Mouse (Mus musculus): ENCODE results near the gene Dcxr. TPM values are rescaled to one million over a fixed set of nuclear protein-coding genes. Genes with fewer than 3 reads are reported as not detected.

Dcxr gene
- polyA plus RNA-seq, 2 experiments: 18.5 to 21.8 TPM

GRCm38 (mm10) chr11:120722067-120722630 is 4.9 kb downstream of the Dcxr start:
- Histone ChIP-seq H3K9ac (ENCODE audit: low read depth, low read length, severe bottlenecking) (peak overlapping the region; percentile 76), H3K4me1 (ENCODE audit: control insufficient read depth, insufficient read depth, low read length) (peaks cover 15% of the 10 kb centered on the region), H3K27me3 (ENCODE audit: control insufficient read depth, insufficient read depth, low read length) (no peaks in the 10 kb centered on the region), H3K9me3 (ENCODE audit: control insufficient read depth, low read length) (no peaks in the 10 kb centered on the region), H3K4me2 (replicated peaks; ENCODE audit: low read depth, low read length, severe bottlenecking) (peak overlapping the region; percentile 98), H3K4me3 (replicated peaks; ENCODE audit: low read length) (peak overlapping the region; percentile 71), H3K36me3 (ENCODE audit: control insufficient read depth, insufficient read depth, low read length) (peaks cover 32% of the 10 kb centered on the region), H3K27ac (replicated peaks; ENCODE audit: low read depth, low read length) (no peak overlapping the region)
- ATAC-seq (ENCODE audit: low FRiP score, low read depth) (no peak), DNase-seq (ENCODE audit: low spot score) (no peak)
- no peak for TF ChIP-seq POLR2A (IDR thresholded peaks at IDR 0.05; ENCODE audit: borderline replicate concordance, extremely low read depth, insufficient read depth, insufficient read length)
- 20% methylated on average over 21 of the region's 21 CpGs for WGBS

GRCm38 (mm10) chr11:120721124-120722066 is 5.7 kb downstream of the Dcxr start, which contains the start of gene Rac3:
Gene Rac3, plus strand, starts transcription at chr11:120721470.
- Histone ChIP-seq H3K9me3 (ENCODE audit: control insufficient read depth, low read length) (no peaks in the 10 kb centered on the region), H3K4me1 (ENCODE audit: control insufficient read depth, insufficient read depth, low read length) (peaks cover 11% of the 10 kb centered on the region), H3K4me3 (replicated peaks; ENCODE audit: low read length) (peak within 1 kb of the TSS; percentile 71), H3K4me2 (replicated peaks; ENCODE audit: low read depth, low read length, severe bottlenecking) (peak within 1 kb of the TSS; percentile 98), H3K36me3 (ENCODE audit: control insufficient read depth, insufficient read depth, low read length) (peaks cover 34% of the 10 kb centered on the region), H3K27me3 (ENCODE audit: control insufficient read depth, insufficient read depth, low read length) (no peaks in the 10 kb centered on the region), H3K27ac (replicated peaks; ENCODE audit: low read depth, low read length) (no peak within 1 kb of the TSS; the same call in 1 of the 2 replicates), H3K9ac (ENCODE audit: low read depth, low read length, severe bottlenecking) (peak within 1 kb of the TSS; percentile 76)
- 0 out of 2 replicates have a peak, but pooled peaks have one; percentile 29 for TF ChIP-seq POLR2A (IDR thresholded peaks at IDR 0.05; ENCODE audit: borderline replicate concordance, extremely low read depth, insufficient read depth, insufficient read length)
- ATAC-seq (ENCODE audit: low FRiP score, low read depth) (peak; percentile 89), DNase-seq (ENCODE audit: low spot score) (peak; percentile 66)
- 2% methylated on average over 45 of the region's 90 CpGs for whole genome bisulfite sequencing

- DNase-seq (ENCODE audit: low spot score) (peak; percentile 90), ATAC-seq (ENCODE audit: low FRiP score, low read depth) (peak; percentile 32; the same call in 1 of the 2 replicates)
- H3K9ac ChIP-seq (ENCODE audit: low read depth, low read length, severe bottlenecking): peak overlapping the region; percentile 76
- no peak for TF ChIP-seq POLR2A (IDR thresholded peaks at IDR 0.05; ENCODE audit: borderline replicate concordance, extremely low read depth, insufficient read depth, insufficient read length)
- H3K36me3 ChIP-seq (ENCODE audit: control insufficient read depth, insufficient read depth, low read length): peaks cover 39% of the 10 kb centered on the region
- H3K4me3 ChIP-seq (replicated peaks; ENCODE audit: low read length): peak overlapping the region; percentile 71
- H3K27me3 ChIP-seq (ENCODE audit: control insufficient read depth, insufficient read depth, low read length): no peaks in the 10 kb centered on the region
- WGBS: 15% methylated on average over 17 of the region's 17 CpGs
- no peaks in the 10 kb centered on the region for H3K9me3 ChIP-seq (ENCODE audit: control insufficient read depth, low read length)
- H3K4me2 ChIP-seq (replicated peaks; ENCODE audit: low read depth, low read length, severe bottlenecking): peak overlapping the region; percentile 98
- H3K27ac ChIP-seq (replicated peaks; ENCODE audit: low read depth, low read length): no peak overlapping the region; the same call in 1 of the 2 replicates
- peaks cover 11% of the 10 kb centered on the region for H3K4me1 ChIP-seq (ENCODE audit: control insufficient read depth, insufficient read depth, low read length)
These were observed 6.6 kb downstream of the Dcxr start for GRCm38 (mm10) chr11:120720450-120720849.

- TF ChIP-seq POLR2A (IDR thresholded peaks at IDR 0.05; ENCODE audit: borderline replicate concordance, extremely low read depth, insufficient read depth, insufficient read length): no peak
- no peaks in the 10 kb centered on the region for H3K27me3 ChIP-seq (ENCODE audit: control insufficient read depth, insufficient read depth, low read length)
- H3K9me3 ChIP-seq (ENCODE audit: control insufficient read depth, low read length): no peaks in the 10 kb centered on the region
- no peak overlapping the region for H3K4me3 ChIP-seq (replicated peaks; ENCODE audit: low read length)
- peaks cover 36% of the 10 kb centered on the region for H3K36me3 ChIP-seq (ENCODE audit: control insufficient read depth, insufficient read depth, low read length)
- H3K4me2 ChIP-seq (replicated peaks; ENCODE audit: low read depth, low read length, severe bottlenecking): 0 out of 2 replicates have a peak overlapping the region, but pooled peaks have one; percentile 98
- WGBS: 91% methylated on average over 13 of the region's 13 CpGs
- DNase-seq (ENCODE audit: low spot score) (no peak), ATAC-seq (ENCODE audit: low FRiP score, low read depth) (no peak)
- H3K9ac ChIP-seq (ENCODE audit: low read depth, low read length, severe bottlenecking): no peak overlapping the region
- no peak overlapping the region for H3K27ac ChIP-seq (replicated peaks; ENCODE audit: low read depth, low read length)
- H3K4me1 ChIP-seq (ENCODE audit: control insufficient read depth, insufficient read depth, low read length): peaks cover 11% of the 10 kb centered on the region
These were observed 7.2 kb downstream of the Dcxr start for GRCm38 (mm10) chr11:120719841-120720376.

GRCm38 (mm10) chr11:120719242-120719641 is 7.8 kb downstream of the Dcxr start:
- Histone ChIP-seq H3K27ac (replicated peaks; ENCODE audit: low read depth, low read length) (no peak overlapping the region), H3K4me2 (replicated peaks; ENCODE audit: low read depth, low read length, severe bottlenecking) (no peak overlapping the region), H3K27me3 (ENCODE audit: control insufficient read depth, insufficient read depth, low read length) (no peaks in the 10 kb centered on the region), H3K9me3 (ENCODE audit: control insufficient read depth, low read length) (no peaks in the 10 kb centered on the region), H3K36me3 (ENCODE audit: control insufficient read depth, insufficient read depth, low read length) (peaks cover 35% of the 10 kb centered on the region), H3K9ac (ENCODE audit: low read depth, low read length, severe bottlenecking) (no peak overlapping the region), H3K4me3 (replicated peaks; ENCODE audit: low read length) (no peak overlapping the region), H3K4me1 (ENCODE audit: control insufficient read depth, insufficient read depth, low read length) (peaks cover 16% of the 10 kb centered on the region)
- no peak for TF ChIP-seq POLR2A (IDR thresholded peaks at IDR 0.05; ENCODE audit: borderline replicate concordance, extremely low read depth, insufficient read depth, insufficient read length)
- 91% methylated on average over 9 of the region's 9 CpGs for WGBS
- no peak for ATAC-seq (ENCODE audit: low FRiP score, low read depth)
- no peak for DNase-seq (ENCODE audit: low spot score)

All from limb, embryonic 14.5 days (tissue).